Mouse (Mus musculus) midbrain, postnatal 0 days (tissue): ENCODE results near the gene Pigw. TPM values are rescaled to one million over a fixed set of nuclear protein-coding genes. Genes with fewer than 3 reads are reported as not detected.
A peak's percentile ranks its signal among the peaks of the same experiment; 100 is the strongest.

Experiments used
- ATAC-seq: fragments of 200-750 bp; cut with Nextera tagmentation; 2 replicates; pipeline ENCODE4 v1.8.0; 2017; ENCODE audit warnings: moderate number of reproducible peaks, mild to moderate bottlenecking, moderate TSS enrichment, moderate library complexity; ENCODE audit not compliant: low FRiP score
- DNase-seq: peaks from one replicate; pipeline ENCODE4 v3.0.0-alpha.2; 2015; ENCODE audit warnings: low spot score
- H3K27ac ChIP-seq: fragments of 300-500 bp; sonication (generic); 2 replicates; pipeline ENCODE4 v1.5.1; 2014; ENCODE audit warnings: low read depth, mild to moderate bottlenecking, low read length, mixed read lengths
- H3K27me3 ChIP-seq: fragments of 300-500 bp; sonication (generic); 2 replicates; pipeline ENCODE4 v1.6.1; 2014; ENCODE audit warnings: low read length, control low read depth, mixed read lengths; ENCODE audit not compliant: insufficient read depth
- H3K36me3 ChIP-seq: fragments of 300-500 bp; sonication (generic); 2 replicates; pipeline ENCODE4 v1.6.1; 2014; ENCODE audit warnings: low read length, control low read depth, mixed read lengths; ENCODE audit not compliant: insufficient read depth
- H3K4me1 ChIP-seq: fragments of 300-500 bp; sonication (generic); 2 replicates; pipeline ENCODE4 v1.6.1; 2014; ENCODE audit warnings: mild to moderate bottlenecking, control low read depth, antibody characterized with exemption, low read length, mixed read lengths; ENCODE audit not compliant: insufficient read depth
- H3K4me2 ChIP-seq: fragments of 300-500 bp; sonication (generic); 2 replicates; pipeline ENCODE4 v1.6.1; 2014; ENCODE audit warnings: low read depth, mild to moderate bottlenecking, low read length, mixed read lengths; ENCODE audit not compliant: poor library complexity, severe bottlenecking
- H3K4me3 ChIP-seq: fragments of 300-500 bp; sonication (generic); 2 replicates; pipeline ENCODE4 v1.5.1; 2014; ENCODE audit warnings: low read depth, mild to moderate bottlenecking, low read length, moderate library complexity
- H3K9ac ChIP-seq: fragments of 300-500 bp; sonication (generic); replicated peaks from 2 replicates; pipeline ENCODE4 v1.6.1; 2014; ENCODE audit warnings: mild to moderate bottlenecking, low read length, moderate library complexity, mixed read lengths; ENCODE audit not compliant: poor library complexity, severe bottlenecking
- H3K9me3 ChIP-seq: fragments of 300-500 bp; sonication (generic); 2 replicates; pipeline ENCODE4 v1.6.1; 2016; ENCODE audit warnings: low read length, control low read depth
- CTCF ChIP-seq: IDR thresholded peaks from 2 replicates; pipeline ENCODE4 v1.5.1; 2016; ENCODE audit warnings: antibody characterized with exemption, mild to moderate bottlenecking
- WGBS: fragments of 180-500 bp; shearing (Covaris S2); extraction: QIAGEN DNeasy Blood & Tissue Kit; methylation state at CpG from one replicate; pipeline ENCODE4 v1.1.7; 2014; 5-methylcytosine and 5-hydroxymethylcytosine counted together
- polyA plus RNA-seq: library from polyadenylated mRNA; unstranded; fragments of >200 nt; fragmentation: Nextera tagmentation; extraction: Ambion mirVana; gene quantifications from 2 replicates; pipeline ENCODE4 v1.2.1, GENCODE M21; 2015
- total RNA-seq: library from RNA; depleted of rRNA; stranded (reverse); fragments of >200 nt; gene quantifications from 2 replicates; pipeline ENCODE4 v1.2.3, GENCODE M21; 2014

Pigw gene
- total and polyA plus RNA-seq, 2 experiments from 2014 or later = 1.6 to 1.9 TPM

- DNase-seq = peak; percentile 97
- 0 out of 2 replicates have a peak within 1 kb of the TSS, but pooled peaks have one; percentile 52 for H3K27ac ChIP-seq
- H3K4me3 ChIP-seq = peak within 1 kb of the TSS; percentile 94
- H3K9me3 ChIP-seq = no peaks in the 10 kb centered on the region
- peaks cover 21% of the 10 kb centered on the region for H3K36me3 ChIP-seq
- H3K27me3 ChIP-seq = no peaks in the 10 kb centered on the region
- H3K4me2 ChIP-seq = peak within 1 kb of the TSS; percentile 72
- no peak for TF ChIP-seq CTCF
- H3K9ac ChIP-seq = peak within 1 kb of the TSS; percentile 75
- ATAC-seq = peak; percentile 91
- WGBS = 3% methylated on average over 34 of the region's 34 CpGs
- H3K4me1 ChIP-seq = no peaks in the 10 kb centered on the region
These were observed 36.1 kb upstream of the Pigw start, which contains the start of gene Znhit3 for GRCm38 (mm10) chr11:84916053-84916702. Znhit3 (minus strand) TSS chr11:84916366.

DNA sequence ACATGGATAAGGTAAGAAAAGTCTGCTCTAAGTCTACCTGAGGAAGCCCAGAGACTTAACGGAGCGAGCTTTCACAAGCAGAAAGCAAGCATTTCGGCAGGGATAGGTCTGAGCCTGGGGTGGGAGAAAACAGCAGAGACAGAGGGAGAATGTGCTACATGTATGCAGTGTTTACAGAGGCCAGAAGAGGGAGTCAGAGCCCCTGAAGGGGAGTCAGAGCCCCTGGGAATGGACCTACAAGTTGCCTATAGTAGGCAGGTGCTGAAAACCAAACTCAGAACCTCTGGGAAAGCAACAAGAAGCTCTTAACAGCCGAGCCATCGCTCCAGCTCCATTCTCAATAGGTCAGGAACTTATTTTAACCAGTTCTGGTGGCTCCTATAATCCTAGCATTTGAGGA, 34.6 kb upstream of the Pigw start:
- ATAC-seq (no peak), DNase-seq (no peak)
- Histone ChIP-seq H3K9me3 (no peaks in the 10 kb centered on the region), H3K27ac (no peak overlapping the region), H3K4me2 (no peak overlapping the region), H3K27me3 (no peaks in the 10 kb centered on the region), H3K9ac (no peak overlapping the region), H3K4me3 (no peak overlapping the region), H3K4me1 (no peaks in the 10 kb centered on the region), H3K36me3 (peaks cover 30% of the 10 kb centered on the region)
- TF ChIP-seq CTCF = peak; percentile 31; the same call in 1 of the 2 replicates
- WGBS = 79% methylated on average over 5 of the region's 5 CpGs

DNA sequence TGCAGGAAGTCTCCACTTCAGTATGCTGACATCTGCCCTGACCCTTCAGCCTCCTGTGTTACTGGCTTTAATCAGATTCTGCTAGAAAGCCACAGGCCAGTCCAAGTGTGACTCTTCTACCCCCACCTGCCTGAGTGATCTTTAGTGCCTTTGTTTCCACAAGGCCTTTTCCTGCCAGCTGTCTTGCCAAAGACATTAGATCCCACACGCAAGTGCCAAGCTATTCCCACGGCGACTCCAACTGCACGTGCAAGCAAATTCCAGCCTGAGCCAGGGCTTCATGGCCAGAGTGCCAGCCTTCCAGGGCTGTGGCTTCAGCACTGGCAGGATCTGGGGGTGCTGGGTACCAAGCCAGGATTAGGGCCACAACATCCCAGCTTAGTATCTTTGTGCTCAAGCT, 30.3 kb upstream of the Pigw start:
- ATAC-seq (no peak), DNase-seq (no peak)
- 73% methylated on average over 4 of the region's 4 CpGs for WGBS
- no peak overlapping the region for H3K4me3 ChIP-seq
- peaks cover 66% of the 10 kb centered on the region for H3K36me3 ChIP-seq
- no peaks in the 10 kb centered on the region for H3K4me1 ChIP-seq
- no peak overlapping the region for H3K4me2 ChIP-seq
- H3K9ac ChIP-seq = no peak overlapping the region
- H3K27ac ChIP-seq = no peak overlapping the region
- TF ChIP-seq CTCF = no peak
- H3K27me3 ChIP-seq = no peaks in the 10 kb centered on the region
- no peaks in the 10 kb centered on the region for H3K9me3 ChIP-seq

GRCm38 (mm10) chr11:84908480-84908879, 28.4 kb upstream of the Pigw start:
- DNase-seq = no peak
- Histone ChIP-seq H3K4me3 (no peak overlapping the region), H3K4me2 (no peak overlapping the region), H3K27ac (no peak overlapping the region), H3K4me1 (no peaks in the 10 kb centered on the region), H3K9ac (no peak overlapping the region), H3K36me3 (peaks cover 68% of the 10 kb centered on the region), H3K9me3 (no peaks in the 10 kb centered on the region), H3K27me3 (no peaks in the 10 kb centered on the region)
- no peak for ATAC-seq
- no peak for TF ChIP-seq CTCF
- WGBS = 96% methylated on average over 6 of the region's 6 CpGs

- DNase-seq = no peak
- WGBS = 74% methylated on average over 3 of the region's 3 CpGs
- no peak for ATAC-seq
- H3K4me2 ChIP-seq = no peak overlapping the region
- H3K9ac ChIP-seq = no peak overlapping the region
- H3K4me3 ChIP-seq = no peak overlapping the region
- no peaks in the 10 kb centered on the region for H3K9me3 ChIP-seq
- no peaks in the 10 kb centered on the region for H3K27me3 ChIP-seq
- no peaks in the 10 kb centered on the region for H3K4me1 ChIP-seq
- TF ChIP-seq CTCF = no peak
- H3K27ac ChIP-seq = no peak overlapping the region
- H3K36me3 ChIP-seq = peaks cover 73% of the 10 kb centered on the region
These were observed 27.0 kb upstream of the Pigw start for GRCm38 (mm10) chr11:84907081-84907480.

DNA sequence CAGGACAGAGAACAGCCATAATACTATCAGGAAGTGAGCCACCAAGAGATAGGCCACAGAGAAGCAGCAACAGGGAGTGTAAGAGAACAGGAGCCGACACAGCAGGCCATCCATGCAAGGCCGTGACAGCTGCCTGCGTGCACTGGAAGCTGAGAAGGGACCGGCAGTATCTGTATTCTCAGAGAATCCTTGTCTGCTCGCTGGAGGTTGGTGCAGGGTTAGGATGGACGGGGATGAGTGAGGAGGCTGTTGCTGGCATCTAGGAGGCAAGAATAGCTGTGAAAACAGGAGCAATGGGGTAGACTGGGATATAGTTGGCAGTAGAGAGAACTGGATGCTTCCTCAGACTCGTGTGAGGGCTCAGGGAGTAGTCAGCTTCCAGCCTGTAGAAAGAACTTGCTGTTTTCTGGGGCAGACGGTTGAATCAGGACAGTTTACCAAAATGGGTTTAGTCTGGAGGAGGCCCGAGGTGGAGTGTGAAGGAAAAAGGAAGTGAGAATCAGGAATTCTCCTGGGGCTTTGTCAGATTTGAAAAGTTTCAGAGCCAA, 24.6 kb upstream of the Pigw start:
- Histone ChIP-seq H3K27me3 (no peaks in the 10 kb centered on the region), H3K27ac (no peak overlapping the region), H3K4me1 (no peaks in the 10 kb centered on the region), H3K36me3 (peaks cover 83% of the 10 kb centered on the region), H3K4me2 (no peak overlapping the region), H3K9me3 (no peaks in the 10 kb centered on the region), H3K4me3 (no peak overlapping the region), H3K9ac (no peak overlapping the region)
- 88% methylated on average over 9 of the region's 9 CpGs for WGBS
- no peak for ATAC-seq
- no peak for DNase-seq
- no peak for TF ChIP-seq CTCF
